Mouse (Mus musculus): Measurements from ENCODE around the gene Tm2d3.

Gene Tm2d3

GRCm38 (mm10) chr7:65708506-65708905 is 17.5 kb downstream of the Tm2d3 start:
- no peak for DNase-seq

DNA sequence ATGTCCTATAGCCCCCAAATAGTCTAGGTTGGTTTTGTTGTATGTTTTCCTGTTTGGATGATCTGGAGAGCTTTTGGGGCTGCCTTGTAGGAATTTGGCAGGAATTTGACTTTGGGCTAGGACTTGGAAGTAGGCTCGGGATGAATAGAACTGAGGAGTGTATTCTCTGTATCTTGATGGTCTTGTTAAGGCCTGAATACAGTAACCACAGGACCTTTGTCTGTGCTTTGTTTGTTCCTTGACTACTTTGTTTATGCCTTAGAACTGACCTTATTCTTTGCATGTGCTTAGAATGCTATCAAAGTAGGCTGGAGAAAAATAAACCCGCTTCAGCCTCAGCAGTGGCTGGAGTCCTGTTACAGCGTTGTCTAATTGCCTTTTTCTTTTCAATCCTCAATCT is 19.3 kb downstream of the Tm2d3 start:
- no peak for DNase-seq

DNA sequence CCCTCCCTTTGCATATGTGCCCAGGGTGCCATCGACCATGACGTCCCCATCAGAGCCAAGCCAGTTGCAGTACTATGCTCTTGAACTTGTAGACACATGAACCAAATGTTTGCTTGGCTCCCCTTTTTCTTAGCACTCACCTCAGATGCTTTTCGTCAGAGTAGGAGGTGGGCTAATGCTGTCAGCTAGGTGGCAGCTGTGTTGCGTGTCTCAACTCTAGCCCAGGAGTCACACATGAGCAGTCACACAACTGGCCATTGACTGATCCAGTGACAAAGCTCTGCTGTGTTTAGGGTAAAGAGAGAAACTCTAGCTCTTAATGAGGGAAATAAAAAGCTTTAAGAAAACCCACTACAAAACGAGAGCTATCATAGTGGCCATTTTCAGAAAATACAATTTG is 22.8 kb downstream of the Tm2d3 start:
- DNase-seq, result no peak

DNA sequence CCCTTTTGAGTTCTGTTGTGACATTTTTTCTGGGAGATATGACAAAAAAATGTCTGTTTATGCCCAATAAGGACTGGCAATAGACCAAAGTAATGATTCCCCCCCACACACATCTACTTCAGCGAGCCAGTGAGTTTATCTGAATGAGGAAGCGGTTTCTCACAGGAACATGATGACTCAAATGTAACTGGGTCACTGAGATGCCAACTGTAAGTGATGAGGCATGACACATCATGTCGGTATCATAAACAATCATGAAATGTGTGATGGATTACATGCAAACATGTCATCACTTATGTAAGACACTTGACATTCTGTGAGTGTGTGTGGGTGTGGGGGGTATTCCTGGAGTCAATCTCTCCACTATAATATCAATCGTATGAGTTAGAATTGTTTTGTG is 23.3 kb downstream of the Tm2d3 start:
- DNase-seq, result no peak

- DNase-seq, result peak in 1 of 2 experiments; percentile 7
Measured at GRCm38 (mm10) chr7:65734024-65734423, 43.1 kb downstream of the Tm2d3 start.

DNA sequence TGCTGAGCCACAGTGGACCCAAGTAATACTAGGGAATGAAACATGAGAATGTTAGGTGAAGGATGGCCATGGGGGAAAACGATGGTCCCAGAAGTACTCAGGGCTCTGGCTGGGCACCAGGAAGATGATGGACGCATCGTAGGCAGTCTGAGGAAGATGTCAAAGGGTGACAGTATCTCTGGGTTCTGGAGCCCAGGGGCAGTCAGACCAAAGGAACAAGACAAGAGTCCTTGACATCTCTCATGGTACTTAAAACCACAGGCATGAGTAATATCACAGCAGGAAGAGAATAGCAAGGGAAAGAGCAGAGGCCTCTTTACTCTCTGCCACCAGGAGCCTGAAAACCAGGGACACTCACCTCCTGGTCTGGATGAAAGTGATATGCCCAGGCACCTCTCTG is 44.3 kb downstream of the Tm2d3 start:
- no peak for DNase-seq

DNA sequence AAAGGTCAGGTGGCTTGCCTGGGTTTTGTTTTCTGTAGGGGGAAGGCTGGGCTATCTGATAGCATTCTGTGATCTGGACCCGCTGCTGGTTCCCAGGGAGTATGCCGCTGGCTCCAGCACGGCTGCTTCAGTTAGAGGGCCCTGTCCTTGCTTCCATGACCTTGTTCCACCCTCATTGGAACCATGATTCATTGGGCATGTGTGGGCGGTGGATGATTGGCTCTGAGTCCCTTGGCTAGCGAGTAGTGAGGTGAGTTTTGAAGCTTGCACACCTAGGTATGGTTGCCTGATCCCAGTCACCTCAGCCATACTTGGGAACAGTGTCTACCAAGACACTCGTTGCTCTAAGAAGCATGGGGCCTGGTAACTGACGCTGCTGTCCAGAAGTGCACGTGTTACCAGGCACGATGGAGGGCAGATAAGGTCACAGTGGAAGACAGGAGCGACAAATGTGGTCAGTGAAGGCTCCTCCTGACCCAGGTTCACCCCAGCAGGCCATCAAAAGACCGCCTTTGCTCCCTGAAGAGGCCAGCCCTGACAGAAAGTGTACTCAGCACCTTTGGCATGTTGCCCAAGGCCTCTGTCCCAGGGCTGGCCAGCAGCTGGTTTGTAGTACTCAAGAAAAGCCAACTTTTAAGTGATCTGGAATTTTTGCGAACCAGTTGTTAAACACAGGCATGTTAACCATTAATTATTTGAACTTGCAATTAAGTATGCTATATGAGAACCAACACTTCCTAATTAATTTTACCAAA is 46.5 kb downstream of the Tm2d3 start:
- no peak for DNase-seq

GRCm38 (mm10) chr7:65742857-65743256 is 51.9 kb downstream of the Tm2d3 start:
- DNase-seq, result no peak

DNA sequence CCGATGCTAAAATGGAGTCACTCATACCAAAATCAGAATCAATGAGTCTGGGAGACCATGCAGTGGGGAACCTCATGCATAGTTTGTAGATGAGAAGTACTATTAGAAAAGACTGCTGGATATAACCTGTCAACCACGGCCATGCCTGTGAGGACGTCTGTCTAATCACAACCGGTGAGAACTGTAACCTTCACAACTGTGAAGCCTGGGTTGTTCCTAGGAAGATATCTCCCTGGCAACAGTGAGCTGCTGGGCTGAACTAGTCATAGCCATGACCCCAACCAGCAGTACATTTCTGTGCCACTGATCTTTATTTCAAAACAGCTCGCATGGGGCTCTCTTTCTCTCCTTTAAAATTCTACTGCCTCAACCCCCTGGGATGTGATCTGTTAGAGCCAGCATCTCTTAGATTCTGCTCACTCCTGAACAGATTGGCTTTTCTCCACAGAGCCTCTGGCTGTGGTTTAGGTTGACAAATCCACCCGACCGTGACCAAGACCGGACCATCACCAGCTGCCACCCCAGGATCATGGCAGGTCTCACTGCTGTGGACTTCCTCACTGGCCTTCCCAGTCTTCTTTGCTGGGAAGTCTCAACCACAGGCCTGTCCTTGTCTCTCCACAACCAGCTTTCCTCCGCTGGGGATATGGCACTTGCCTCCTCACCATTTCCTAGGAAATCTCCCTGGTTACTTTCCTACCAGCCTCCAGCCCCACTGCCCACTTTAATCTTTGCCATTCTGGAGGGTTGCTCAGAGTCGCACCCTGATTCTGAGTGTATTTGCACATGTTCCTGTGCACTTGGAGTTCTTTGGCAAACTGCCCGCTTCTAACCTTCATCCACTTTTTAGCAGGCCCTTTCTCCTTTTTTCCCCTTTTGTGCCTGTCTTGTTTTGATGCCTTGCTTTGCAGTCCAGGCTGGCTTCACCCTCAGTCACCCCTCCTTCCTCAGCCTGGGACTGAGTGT is 57.3 kb downstream of the Tm2d3 start:
- DNase-seq, result peak; percentile 19 to 20

All from cerebellum, postnatal 14 days (tissue).